Mouse (Mus musculus) adrenal gland, adult (tissue): Measurements from ENCODE around the gene Il2rg.

Experiments used
- DNase-seq, 2 experiments: peaks; one replicate each; pipeline ENCODE4 v3.0.0; 2022 to 2023; ENCODE audit warnings: low spot score in 1 of 2; ENCODE audit not compliant: inconsistent age in 2 of 2

Gene Il2rg

DNA sequence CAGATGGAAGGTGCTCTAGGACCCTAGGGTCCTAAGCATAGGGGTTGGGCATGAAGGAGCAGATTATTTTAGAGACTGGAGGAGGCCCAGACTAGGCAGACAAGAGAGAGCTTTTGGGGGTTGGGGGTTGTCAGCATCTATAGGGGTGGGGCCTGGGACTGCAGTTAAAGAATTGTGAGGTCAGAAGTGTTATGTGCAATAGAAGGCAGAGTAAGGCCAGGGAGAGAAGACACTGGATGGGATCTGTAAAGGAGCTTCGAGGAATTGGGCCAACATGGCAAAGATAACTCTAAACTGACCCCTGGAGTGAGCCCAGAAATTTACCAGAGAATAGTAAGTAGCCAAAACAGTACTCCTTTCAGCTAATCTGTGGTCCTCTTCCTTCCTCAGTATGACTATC, 4.2 kb downstream of the Il2rg start, which contains the start of gene Gm614:
Gm614 (minus strand) TSS at position 101 of the 400 bp plus-strand sequence.
- no peak for DNase-seq

DNA sequence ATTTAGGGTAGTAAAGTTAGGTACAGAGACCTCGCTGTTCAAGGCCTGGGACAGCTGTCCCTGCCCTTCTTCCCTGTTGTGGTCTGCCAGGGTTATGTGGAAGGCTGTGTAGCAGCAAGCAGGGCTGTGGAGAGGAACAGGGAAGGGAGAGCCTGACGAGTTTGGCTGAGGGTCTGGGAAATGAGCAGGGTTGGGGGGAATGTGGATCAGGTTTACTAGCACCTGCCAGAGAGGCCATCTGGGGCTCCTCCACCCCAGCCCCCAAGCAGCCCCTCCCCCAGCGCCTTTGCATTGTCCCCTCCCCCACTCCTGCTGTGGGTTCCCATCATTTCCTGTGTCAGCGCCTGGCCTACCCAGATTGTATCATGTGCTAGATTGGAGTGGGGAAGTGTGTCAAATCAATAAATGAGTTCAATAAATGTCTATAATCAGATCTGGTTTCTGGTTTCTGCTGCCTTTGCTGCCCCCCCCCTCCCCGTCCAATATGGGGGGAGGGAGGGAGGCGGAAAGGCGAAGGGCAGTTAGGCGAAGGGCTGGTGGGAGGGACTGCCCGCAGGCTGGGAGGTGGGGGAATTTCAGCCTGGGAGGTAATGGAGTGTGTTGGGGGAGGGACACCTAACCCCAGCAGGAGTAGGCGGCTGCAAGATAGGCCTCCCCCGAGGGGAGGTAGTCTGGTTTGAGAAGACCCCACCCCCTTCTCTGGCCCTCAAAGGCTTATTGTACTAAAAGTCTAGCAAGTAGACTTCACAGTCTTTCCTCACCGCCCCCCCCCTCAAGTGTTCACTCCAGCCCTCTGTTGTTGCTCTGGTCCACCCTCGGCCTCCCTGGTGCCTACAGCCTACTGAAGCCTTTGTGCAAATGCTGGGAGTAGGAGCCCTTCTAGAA, 7.4 kb downstream of the Il2rg start:
- DNase-seq: no peak

DNA sequence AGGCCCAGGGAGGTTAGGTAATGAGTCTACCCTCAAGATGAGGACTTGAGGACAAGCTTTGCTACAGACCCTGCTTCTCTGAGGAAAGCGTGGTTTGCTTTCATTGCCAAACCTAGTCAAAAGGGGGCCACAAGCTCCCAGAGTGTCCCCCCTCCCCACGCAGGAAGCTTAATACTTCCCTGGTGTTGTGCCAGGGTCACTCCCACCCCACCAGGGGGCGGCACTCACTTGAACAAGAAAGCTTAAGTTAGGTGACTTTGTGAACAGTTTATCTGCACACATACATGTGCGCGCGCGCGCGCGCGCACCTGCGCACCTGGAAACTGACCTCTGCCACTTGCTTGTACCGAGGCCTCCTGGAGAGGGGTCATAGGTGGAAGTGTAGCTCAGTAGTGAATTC, 11.5 kb downstream of the Il2rg start:
- DNase-seq: no peak

DNA sequence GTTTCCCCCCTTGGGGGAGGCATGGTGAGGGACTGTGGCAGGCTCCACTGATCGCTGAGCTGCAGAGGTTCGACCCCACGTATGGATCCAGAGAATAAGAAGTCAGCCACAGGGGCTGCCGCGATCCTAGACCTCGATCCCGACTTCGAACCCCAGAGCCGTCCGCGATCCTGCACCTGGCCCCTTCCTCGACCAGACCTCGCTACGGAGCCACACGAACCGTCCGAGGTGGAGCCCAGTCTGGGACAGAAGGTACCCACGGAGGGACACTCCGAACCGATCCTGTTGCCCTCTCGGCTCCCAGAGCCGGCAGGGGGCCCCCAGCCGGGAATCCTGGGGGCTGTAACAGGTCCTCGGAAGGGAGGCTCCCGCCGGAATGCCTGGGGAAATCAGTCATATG, 13.3 kb downstream of the Il2rg start:
- DNase-seq: peak; percentile 19 to 58

DNA sequence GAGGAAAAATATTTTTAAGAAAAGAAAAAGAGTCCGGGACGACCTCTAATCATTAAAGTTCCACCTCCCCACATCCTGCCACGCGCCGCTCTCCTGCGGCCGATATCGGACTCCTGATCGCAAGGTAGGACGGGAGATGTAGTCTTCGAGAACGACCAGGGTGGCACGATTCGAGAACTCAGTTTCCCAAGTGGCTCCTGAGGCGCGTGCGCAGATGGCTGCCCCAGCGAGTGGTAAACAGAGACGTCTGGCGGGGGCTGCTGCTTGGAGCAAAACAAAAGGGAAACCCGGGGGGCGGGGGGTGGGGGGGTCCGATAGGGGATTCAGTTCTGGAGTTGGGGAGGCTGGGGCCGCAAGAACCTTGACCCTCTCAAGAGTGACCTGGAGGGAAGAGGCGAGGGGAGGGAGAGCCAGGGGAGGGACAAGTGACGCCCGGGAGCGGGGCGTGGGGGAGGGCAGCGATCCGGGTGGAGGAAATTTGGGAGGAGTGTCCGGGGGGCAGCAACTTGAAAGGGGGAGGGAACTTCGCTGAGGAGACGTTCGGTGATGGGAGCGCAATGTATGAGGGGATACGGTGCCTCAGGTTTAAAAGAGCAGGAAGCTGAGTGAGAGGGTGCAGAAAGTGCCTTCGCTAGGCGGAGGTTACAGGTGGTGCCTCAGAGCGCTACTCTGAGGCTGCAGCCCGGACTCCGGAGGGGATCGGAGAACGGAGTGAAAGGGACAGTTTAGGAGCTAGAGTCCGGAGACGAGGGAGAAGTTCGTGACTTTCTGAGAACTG, 13.9 kb downstream of the Il2rg start, which contains the start of gene Foxo4:
Foxo4 (plus strand) TSS at position 577 of the 778 bp plus-strand sequence.
- DNase-seq: peak; percentile 88 to 94

DNA sequence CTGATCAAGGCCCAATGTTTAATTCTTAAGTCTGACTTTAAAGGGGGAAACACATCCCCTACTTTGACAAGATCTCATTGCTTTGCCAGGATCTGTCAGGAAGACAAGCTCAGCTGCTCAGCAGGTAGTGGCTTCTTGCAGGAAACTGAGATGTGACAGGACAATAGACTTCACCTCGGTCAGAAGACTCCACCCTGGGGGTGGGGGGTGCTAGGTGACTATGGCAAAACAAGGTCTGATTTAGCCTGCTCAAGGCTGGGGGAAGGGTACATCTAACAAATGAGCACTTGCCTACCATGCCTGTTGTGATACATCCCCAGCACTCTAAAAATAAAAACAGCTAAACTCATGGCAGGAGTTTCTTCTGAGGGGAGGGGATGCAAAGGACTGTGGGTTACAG, 23.0 kb downstream of the Il2rg start:
- no peak for DNase-seq

DNA sequence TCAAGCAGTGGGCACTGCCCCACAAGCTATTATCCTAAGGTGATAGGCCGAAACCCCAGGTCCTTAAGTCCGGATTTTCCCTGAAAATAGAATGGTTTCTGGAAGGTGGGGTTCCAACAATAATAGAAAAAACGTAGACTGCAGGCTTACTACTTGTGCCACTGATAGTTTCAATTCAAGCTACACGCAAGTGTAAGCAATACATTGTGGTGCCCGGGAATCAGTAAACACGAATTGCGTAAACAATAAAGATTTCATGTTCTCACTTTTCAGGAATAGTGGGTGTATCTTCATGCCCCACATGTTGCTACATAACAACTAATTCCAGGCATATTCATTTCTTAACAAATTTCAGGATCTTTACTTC, 45.3 kb downstream of the Il2rg start:
- no peak for DNase-seq

DNA sequence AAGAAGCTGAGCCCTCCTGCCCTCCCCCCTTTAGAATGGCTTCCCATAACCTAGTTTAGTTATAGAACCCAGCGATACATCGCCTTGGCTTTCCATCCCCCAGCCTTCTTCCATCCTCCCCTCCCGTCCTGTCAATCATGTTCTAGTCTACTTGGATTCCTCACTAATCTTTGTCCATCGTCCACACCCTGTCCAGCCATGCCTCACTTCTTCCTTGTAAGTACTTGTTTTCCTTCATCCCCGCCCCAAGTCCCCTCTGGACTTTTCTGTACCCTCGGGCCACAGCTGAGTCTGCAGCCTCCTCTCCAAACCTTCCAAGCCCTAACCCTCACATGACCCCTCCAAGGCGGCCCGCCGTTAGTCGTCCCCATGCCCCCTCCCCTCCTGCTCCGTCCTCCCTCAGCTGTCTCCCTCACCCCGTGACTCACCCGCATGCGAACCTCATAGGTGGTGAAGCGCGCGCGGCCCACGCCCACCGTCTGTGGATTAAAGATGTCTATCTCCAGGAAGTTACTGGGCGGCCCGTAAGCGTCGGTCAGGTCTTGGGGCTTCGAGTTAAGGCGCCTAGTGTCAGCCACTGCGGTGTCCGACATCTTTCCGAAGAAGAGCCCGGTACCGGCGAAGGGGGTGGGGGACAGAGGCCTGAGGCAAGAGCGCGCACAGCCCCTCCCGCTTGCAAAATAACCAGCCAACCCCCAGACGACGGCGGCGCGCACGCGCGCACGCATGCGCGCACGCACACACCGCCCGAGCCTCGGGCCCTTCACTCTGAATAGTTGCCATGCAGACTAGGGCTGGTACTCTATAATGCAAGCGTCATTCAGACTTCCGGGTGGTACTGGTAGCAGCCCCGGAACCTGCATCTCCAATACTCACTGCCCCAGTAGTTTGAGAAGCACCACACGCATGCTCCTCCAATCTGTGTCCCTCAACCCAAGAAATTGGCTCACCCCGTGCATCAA, 45.9 kb downstream of the Il2rg start, which contains the start of gene Snx12:
Snx12 (minus strand) TSS at position 730 of the 962 bp plus-strand sequence.
- peak; percentile 90 to 95 for DNase-seq
